Mouse (Mus musculus) liver, postnatal 0 days (tissue): Measurements from ENCODE around the gene Mrpl11. TPM values are rescaled to one million over a fixed set of nuclear protein-coding genes. Genes with fewer than 3 reads are reported as not detected.

Experiments used
- ATAC-seq: fragments of 200-750 bp; cut with Nextera tagmentation; 2 replicates; pipeline ENCODE4 v1.8.0; 2017; ENCODE audit warnings: mild to moderate bottlenecking, moderate library complexity
- DNase-seq: peaks from one replicate; pipeline ENCODE4 v3.0.0-alpha.2; 2016
- H3K27ac ChIP-seq: fragments of 300-500 bp; sonication (generic); 2 replicates; pipeline ENCODE4 v1.5.1; 2014; ENCODE audit warnings: antibody characterized with exemption, moderate library complexity, mild to moderate bottlenecking, low read depth
- H3K27me3 ChIP-seq: fragments of 300-500 bp; sonication (generic); 2 replicates; pipeline ENCODE4 v1.6.1; 2014; ENCODE audit warnings: low read length, control low read depth, mixed read lengths; ENCODE audit not compliant: insufficient read depth
- H3K36me3 ChIP-seq: fragments of 300-500 bp; sonication (generic); replicated peaks from 2 replicates; pipeline ENCODE4 v1.6.1; 2014; ENCODE audit warnings: mild to moderate bottlenecking, control low read depth, low read length, moderate library complexity, mixed read lengths; ENCODE audit not compliant: insufficient read depth
- H3K4me1 ChIP-seq: fragments of 300-500 bp; sonication (generic); 2 replicates; pipeline ENCODE4 v1.6.1; 2014; ENCODE audit warnings: antibody characterized with exemption, mild to moderate bottlenecking, control low read depth; ENCODE audit not compliant: insufficient read depth
- H3K4me2 ChIP-seq: fragments of 300-500 bp; sonication (generic); 2 replicates; pipeline ENCODE4 v1.6.1; 2014; ENCODE audit warnings: low read depth, mild to moderate bottlenecking, low read length, moderate library complexity, mixed read lengths
- H3K4me3 ChIP-seq: fragments of 300-500 bp; sonication (generic); 2 replicates; pipeline ENCODE4 v1.5.1; 2014; ENCODE audit warnings: low read depth, low read length
- H3K9ac ChIP-seq: fragments of 300-500 bp; sonication (generic); replicated peaks from 2 replicates; pipeline ENCODE4 v1.6.1; 2014; ENCODE audit warnings: mild to moderate bottlenecking, moderate library complexity
- H3K9me3 ChIP-seq: fragments of 300-500 bp; sonication (generic); 2 replicates; pipeline ENCODE4 v1.6.1; 2016; ENCODE audit warnings: mild to moderate bottlenecking, control low read depth, low read length, mixed read lengths
- CTCF ChIP-seq: sonication (generic); IDR thresholded peaks from 2 replicates; pipeline ENCODE4 v1.5.1; 2016; ENCODE audit warnings: antibody characterized with exemption, low read depth
- EP300 ChIP-seq: IDR thresholded peaks from 2 replicates; pipeline ENCODE4 v1.6.1; 2016; ENCODE audit warnings: antibody characterized with exemption, low read depth, mild to moderate bottlenecking
- WGBS: fragments of 180-500 bp; shearing (Covaris S2); extraction: QIAGEN DNeasy Blood & Tissue Kit; methylation state at CpG from one replicate; pipeline ENCODE4 v1.1.7; 2014; ENCODE audit not compliant: insufficient replicate concordance; 5-methylcytosine and 5-hydroxymethylcytosine counted together
- polyA plus RNA-seq: library from polyadenylated mRNA; unstranded; fragments of >200 nt; fragmentation: Nextera tagmentation; extraction: Ambion mirVana; gene quantifications from 2 replicates; pipeline ENCODE4 v1.2.1, GENCODE M21; 2015

The Mrpl11 gene
- polyA plus RNA-seq, 1 experiment from 2014 or later, result 48.9 TPM

GRCm38 (mm10) chr19:5004925-5005324 lies 43.0 kb downstream of the Mrpl11 start:
- no peak overlapping the region for H3K4me2 ChIP-seq
- no peak overlapping the region for H3K27ac ChIP-seq
- H3K27me3 ChIP-seq, result peaks cover 13% of the 10 kb centered on the region
- H3K4me1 ChIP-seq, result no peaks in the 10 kb centered on the region; the same call in 1 of the 2 replicates
- H3K36me3 ChIP-seq, result no peaks in the 10 kb centered on the region
- ATAC-seq, result peak; percentile 75
- WGBS, result 57% methylated on average over 4 of the region's 4 CpGs
- TF ChIP-seq EP300 (no peak), CTCF (no peak)
- H3K9me3 ChIP-seq, result no peaks in the 10 kb centered on the region
- no peak overlapping the region for H3K4me3 ChIP-seq
- no peak for DNase-seq
- no peak overlapping the region for H3K9ac ChIP-seq

- H3K36me3 ChIP-seq, result no peaks in the 10 kb centered on the region
- no peak overlapping the region for H3K4me2 ChIP-seq
- H3K9me3 ChIP-seq, result no peaks in the 10 kb centered on the region
- no peak overlapping the region for H3K9ac ChIP-seq
- no peak for DNase-seq
- H3K27me3 ChIP-seq, result no peaks in the 10 kb centered on the region
- TF ChIP-seq EP300 (no peak), CTCF (no peak)
- H3K4me3 ChIP-seq, result no peak overlapping the region
- H3K27ac ChIP-seq, result no peak overlapping the region
- 46% methylated on average over 8 of the region's 8 CpGs for WGBS
- no peaks in the 10 kb centered on the region for H3K4me1 ChIP-seq
- ATAC-seq, result no peak
Observed at GRCm38 (mm10) chr19:5013138-5013537, 51.2 kb downstream of the Mrpl11 start.

- no peak overlapping the region for H3K9ac ChIP-seq
- no peaks in the 10 kb centered on the region for H3K27me3 ChIP-seq
- no peak overlapping the region for H3K27ac ChIP-seq
- TF ChIP-seq EP300 (no peak), CTCF (peak; percentile 61)
- 16% methylated on average over 8 of the region's 8 CpGs for WGBS
- H3K4me1 ChIP-seq, result no peaks in the 10 kb centered on the region
- DNase-seq, result peak; percentile 25
- H3K9me3 ChIP-seq, result no peaks in the 10 kb centered on the region
- ATAC-seq, result no peak
- H3K4me3 ChIP-seq, result no peak overlapping the region
- H3K36me3 ChIP-seq, result no peaks in the 10 kb centered on the region
- no peak overlapping the region for H3K4me2 ChIP-seq
Observed at GRCm38 (mm10) chr19:5014961-5015398, 53.0 kb downstream of the Mrpl11 start.

GRCm38 (mm10) chr19:5016221-5016742 lies 54.3 kb downstream of the Mrpl11 start:
- ATAC-seq (peak; percentile 19; the same call in 1 of the 2 replicates), DNase-seq (no peak)
- TF ChIP-seq EP300 (no peak), CTCF (no peak)
- no peaks in the 10 kb centered on the region for H3K27me3 ChIP-seq
- H3K4me3 ChIP-seq, result no peak overlapping the region
- H3K9ac ChIP-seq, result no peak overlapping the region
- H3K4me2 ChIP-seq, result 0 out of 2 replicates have a peak overlapping the region, but pooled peaks have one; percentile 32
- H3K36me3 ChIP-seq, result no peaks in the 10 kb centered on the region
- H3K27ac ChIP-seq, result no peak overlapping the region
- no peaks in the 10 kb centered on the region for H3K4me1 ChIP-seq
- no peaks in the 10 kb centered on the region for H3K9me3 ChIP-seq
- 39% methylated on average over 10 of the region's 10 CpGs for WGBS

Other genes with a start within 250 kb of the Mrpl11 start
- gene Rbm4b, start 205.7 kb upstream of the Mrpl11 start, polyA plus RNA-seq, result 14.1 TPM in 2 replicates
- gene Rbm4, start 168.2 kb upstream of the Mrpl11 start, polyA plus RNA-seq, result 15.2 and 17.3 TPM in 2 replicates
- 8.2 and 13.1 TPM in 2 replicates for gene Gm21992, start 150.5 kb upstream of the Mrpl11 start, polyA plus RNA-seq
- gene Rbm14, start 150.5 kb upstream of the Mrpl11 start, polyA plus RNA-seq, result 14.6 and 16.4 TPM in 2 replicates
- gene Ccs, start 122.8 kb upstream of the Mrpl11 start, polyA plus RNA-seq, result 144 and 154 TPM in 2 replicates
- gene Ccdc87, start 122.8 kb upstream of the Mrpl11 start, polyA plus RNA-seq, result not detected in 2 replicates
- 49.4 and 54.4 TPM in 2 replicates for gene Ctsf, start 107.0 kb upstream of the Mrpl11 start, polyA plus RNA-seq
- 0.20 and 5.1 TPM in 2 replicates for gene Actn3, start 84.2 kb upstream of the Mrpl11 start, polyA plus RNA-seq
- gene Zdhhc24, start 83.5 kb upstream of the Mrpl11 start, polyA plus RNA-seq, result 4.3 and 5.4 TPM in 2 replicates
- 0.46 and 0.66 TPM in 2 replicates for gene Bbs1, start 55.5 kb upstream of the Mrpl11 start, polyA plus RNA-seq
- gene Dpp3, start 33.9 kb upstream of the Mrpl11 start, polyA plus RNA-seq, result 28.9 and 30.6 TPM in 2 replicates
- gene Peli3, start 19.0 kb upstream of the Mrpl11 start, polyA plus RNA-seq, result 0.26 and 0.28 TPM in 2 replicates
- gene Npas4, start 28.2 kb downstream of the Mrpl11 start, polyA plus RNA-seq, result not detected in 2 replicates
- gene Slc29a2, start 61.7 kb downstream of the Mrpl11 start, polyA plus RNA-seq, result 0.87 and 1.0 TPM in 2 replicates
- 11.7 and 12.4 TPM in 2 replicates for gene B4gat1, start 76.7 kb downstream of the Mrpl11 start, polyA plus RNA-seq
- gene AC124502.3, start 76.7 kb downstream of the Mrpl11 start, polyA plus RNA-seq, result 0.19 and 0.31 TPM in 2 replicates
- gene Brms1, start 79.2 kb downstream of the Mrpl11 start, polyA plus RNA-seq, result 20.7 and 22.6 TPM in 2 replicates
- 0.21 and 0.36 TPM in 2 replicates for gene Rin1, start 88.3 kb downstream of the Mrpl11 start, polyA plus RNA-seq
- 2.0 and 2.4 TPM in 2 replicates for gene Cd248, start 105.9 kb downstream of the Mrpl11 start, polyA plus RNA-seq
- 0.79 and 0.96 TPM in 2 replicates for gene Tmem151a, start 123.4 kb downstream of the Mrpl11 start, polyA plus RNA-seq
- 84.0 and 87.5 TPM in 2 replicates for gene Yif1a, start 126.4 kb downstream of the Mrpl11 start, polyA plus RNA-seq
- 0.15 and 0.18 TPM in 2 replicates for gene Cnih2, start 136.4 kb downstream of the Mrpl11 start, polyA plus RNA-seq
- gene Rab1b, start 144.9 kb downstream of the Mrpl11 start, polyA plus RNA-seq, result 86.0 and 90.6 TPM in 2 replicates
- gene Klc2, start 156.4 kb downstream of the Mrpl11 start, polyA plus RNA-seq, result 1.3 and 1.5 TPM in 2 replicates